Mouse (Mus musculus) activated CD4-positive, CD25-positive, alpha-beta regulatory T cell, adult 4 months (primary cell): Measurements from ENCODE around the gene Raph1. TPM values are rescaled to one million over a fixed set of nuclear protein-coding genes. Genes with fewer than 3 reads are reported as not detected.
"Not testable (repeated sequence)": the region's sequence is repeated elsewhere in the genome, so short reads cannot be mapped to it uniquely, and the experiment has no call there.

Experiments
- ATAC-seq: one replicate; pipeline ENCODE4 v1.8.0; 2017
- polyA plus RNA-seq, 2 experiments: library from polyadenylated mRNA; unstranded; fragments of 100-300 nt; shearing (Covaris generic); gene quantifications; one replicate each; pipeline ENCODE4 v1.2.1; 2017

Raph1 gene
- polyA plus RNA-seq, 2 experiments from 2014 or later = 4.1 to 6.8 TPM

DNA sequence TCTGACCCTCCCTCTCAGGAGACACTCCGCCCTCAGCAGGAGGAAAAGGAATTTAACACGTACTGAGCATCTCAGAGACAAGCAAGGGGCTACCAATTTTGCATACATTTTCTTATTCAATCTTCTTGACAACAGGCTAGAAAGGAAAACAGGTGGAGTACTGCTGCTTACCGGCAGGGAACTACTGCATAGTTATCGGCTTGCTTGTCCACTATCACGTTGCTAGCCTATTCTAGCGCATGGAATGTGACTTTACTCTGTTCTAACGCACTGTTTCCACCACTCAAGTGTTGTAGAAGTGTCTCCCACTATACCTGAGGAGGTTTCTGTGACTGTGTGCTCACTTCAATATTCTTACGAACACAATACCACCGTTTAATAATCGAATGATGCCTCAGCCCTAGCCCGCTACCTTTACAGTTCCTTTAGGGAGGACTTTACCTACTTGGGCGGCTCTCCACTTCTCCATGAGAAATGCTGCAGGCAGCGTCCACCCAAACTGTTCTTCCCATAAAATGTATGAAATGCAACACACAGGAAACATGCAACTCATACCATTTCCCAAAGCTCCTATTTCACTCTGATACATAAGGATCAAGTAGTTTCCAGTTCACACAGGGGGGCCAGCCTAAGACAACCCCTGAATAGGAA lies 1.5 kb downstream of the Raph1 start:
- peak; percentile 36 for ATAC-seq

DNA sequence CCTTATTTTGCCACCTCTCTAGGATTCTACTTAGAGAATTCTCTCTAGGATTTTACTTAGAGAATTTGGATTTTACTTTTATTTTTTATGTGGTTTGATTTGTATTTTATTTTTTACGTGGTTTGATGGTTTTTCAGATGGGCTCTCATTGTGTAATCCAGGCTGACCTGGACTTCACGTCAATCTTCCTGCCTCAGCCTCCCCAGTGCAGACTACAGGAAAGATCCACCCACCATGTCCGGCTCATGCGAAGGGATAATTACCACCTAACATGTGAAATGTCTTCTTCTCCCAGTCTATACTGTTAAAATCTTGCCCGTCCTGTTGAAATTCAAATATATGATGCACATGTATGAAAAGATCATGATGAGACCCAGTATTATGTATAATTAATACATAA lies 2.2 kb downstream of the Raph1 start:
- no peak for ATAC-seq

GRCm38 (mm10) chr1:60563021-60563420 lies 3.9 kb downstream of the Raph1 start:
- ATAC-seq = no peak

GRCm38 (mm10) chr1:60543681-60544080 lies 23.2 kb downstream of the Raph1 start:
- ATAC-seq = no peak

DNA sequence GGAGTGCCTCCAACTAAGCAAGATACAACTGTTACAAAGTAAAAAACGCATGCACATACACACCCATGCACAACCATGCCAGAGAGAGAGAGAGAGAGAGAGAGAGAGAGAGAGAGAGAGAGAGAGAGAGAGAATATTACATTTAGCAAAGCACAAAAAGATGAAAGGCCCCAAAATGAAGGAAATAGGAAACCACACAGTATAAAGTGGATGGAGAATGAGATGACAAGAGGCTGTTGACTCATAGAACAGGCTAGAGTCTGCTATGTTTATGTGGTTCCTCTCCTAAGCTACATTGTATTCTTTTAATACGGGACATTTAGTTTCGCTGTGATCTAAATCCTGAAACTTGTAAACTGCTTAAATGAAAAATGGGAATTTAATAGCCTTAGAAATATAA lies 27.6 kb downstream of the Raph1 start:
- peak; percentile 78 for ATAC-seq

GRCm38 (mm10) chr1:60534932-60535331 lies 32.0 kb downstream of the Raph1 start:
- no peak for ATAC-seq

GRCm38 (mm10) chr1:60530636-60531035 lies 36.3 kb downstream of the Raph1 start:
- ATAC-seq = peak; percentile 36

DNA sequence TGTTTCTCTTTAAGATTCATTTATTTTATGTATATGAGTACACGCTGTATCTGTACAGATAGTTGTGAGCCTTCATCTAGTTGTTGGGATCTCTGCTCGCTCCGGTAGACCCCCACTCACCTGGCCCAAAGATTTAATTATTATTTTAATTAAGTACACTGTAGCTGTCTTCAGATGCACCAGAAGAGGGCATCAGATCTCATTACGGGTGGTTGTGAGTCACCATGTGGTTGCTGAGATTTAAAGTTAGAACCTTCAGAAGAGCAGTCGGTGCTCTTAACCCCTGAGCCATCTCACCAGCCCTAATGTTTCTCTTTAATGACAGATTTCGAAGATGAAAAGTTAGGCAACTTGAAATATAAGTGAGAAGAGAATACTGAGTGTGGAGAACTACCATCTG lies 36.8 kb downstream of the Raph1 start:
- ATAC-seq = peak; percentile 40

DNA sequence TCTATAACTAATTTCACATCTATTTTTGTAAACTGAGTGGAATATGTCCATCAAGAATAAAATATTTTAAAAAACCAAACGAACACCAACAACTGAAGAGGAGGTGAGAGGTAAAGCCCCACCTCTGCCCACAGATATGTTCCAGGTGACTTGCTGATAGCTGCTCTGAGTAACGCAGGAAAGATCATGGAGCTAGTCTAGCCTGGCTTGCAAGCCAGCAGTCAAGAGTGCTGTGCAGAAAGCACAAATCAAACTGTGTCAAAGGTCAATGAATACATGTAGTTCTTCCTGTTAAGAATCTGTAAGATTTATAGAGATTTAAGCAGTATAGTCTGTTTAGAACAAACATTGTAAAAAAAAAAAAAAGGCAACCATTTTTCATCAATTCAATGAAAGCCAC lies 56.3 kb downstream of the Raph1 start:
- no peak for ATAC-seq

- ATAC-seq = no peak
These were observed 63.4 kb downstream of the Raph1 start for GRCm38 (mm10) chr1:60503456-60503855.

DNA sequence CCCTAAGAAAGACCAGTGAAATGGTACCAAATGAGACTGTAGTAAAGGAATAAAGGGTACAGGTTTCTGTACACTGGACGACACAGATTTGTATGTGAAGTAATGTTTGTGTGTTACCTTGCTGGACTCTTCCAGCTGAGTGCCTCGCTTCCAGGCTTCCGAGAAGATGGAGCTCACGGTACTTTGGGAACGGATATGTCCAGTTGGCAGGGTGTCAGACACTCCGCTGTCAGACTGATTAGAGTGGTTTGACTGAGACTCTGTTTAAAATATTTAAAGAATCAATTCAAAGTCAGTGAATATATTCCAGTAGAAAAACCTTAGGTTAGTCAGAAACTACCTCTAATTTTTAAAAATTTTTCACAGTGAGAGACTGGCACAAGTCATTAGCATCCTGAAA lies 73.5 kb downstream of the Raph1 start:
- ATAC-seq = no peak

GRCm38 (mm10) chr1:60492404-60492803 lies 74.5 kb downstream of the Raph1 start:
- no peak for ATAC-seq

DNA sequence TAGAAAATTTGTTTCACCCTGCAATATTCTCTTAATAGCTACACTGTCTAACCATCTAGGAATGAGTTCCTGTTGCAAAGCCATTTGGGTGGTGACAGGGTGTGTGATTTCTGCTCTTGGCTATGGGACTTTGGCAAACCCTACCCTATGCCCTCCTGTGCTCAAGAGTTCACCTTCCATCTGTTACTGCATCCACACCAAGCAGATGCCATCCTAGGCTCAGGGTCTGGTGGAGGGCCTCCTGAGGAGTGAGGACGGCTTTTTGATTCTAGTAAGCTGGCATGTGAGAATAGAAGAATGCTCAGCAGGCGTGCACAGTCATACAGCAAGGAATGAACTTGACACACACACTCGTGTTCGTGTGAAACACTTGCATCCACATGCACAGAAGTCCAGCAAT lies 76.4 kb downstream of the Raph1 start:
- ATAC-seq = no peak

DNA sequence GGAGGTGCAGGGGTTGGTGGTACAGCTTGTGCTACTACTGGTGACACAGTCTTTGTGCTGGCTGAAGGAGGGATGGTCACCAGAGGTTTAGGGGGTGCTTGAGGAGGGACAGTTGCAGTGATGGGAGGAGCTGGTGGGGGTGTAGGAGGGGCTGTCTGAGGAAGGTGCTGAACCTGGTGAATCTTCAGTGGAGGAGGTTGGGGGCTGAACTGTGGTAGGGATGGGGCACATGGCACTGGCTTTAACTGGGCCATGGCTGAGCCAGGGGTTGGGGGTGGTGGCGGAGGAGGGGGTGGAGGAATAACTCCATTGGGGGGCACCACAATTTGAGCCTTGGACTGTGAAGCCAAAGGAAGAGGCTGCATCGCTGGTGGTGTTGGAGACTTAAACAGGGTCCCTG lies 77.2 kb downstream of the Raph1 start:
- no peak for ATAC-seq

GRCm38 (mm10) chr1:60488635-60489034 lies 78.3 kb downstream of the Raph1 start:
- no peak for ATAC-seq

DNA sequence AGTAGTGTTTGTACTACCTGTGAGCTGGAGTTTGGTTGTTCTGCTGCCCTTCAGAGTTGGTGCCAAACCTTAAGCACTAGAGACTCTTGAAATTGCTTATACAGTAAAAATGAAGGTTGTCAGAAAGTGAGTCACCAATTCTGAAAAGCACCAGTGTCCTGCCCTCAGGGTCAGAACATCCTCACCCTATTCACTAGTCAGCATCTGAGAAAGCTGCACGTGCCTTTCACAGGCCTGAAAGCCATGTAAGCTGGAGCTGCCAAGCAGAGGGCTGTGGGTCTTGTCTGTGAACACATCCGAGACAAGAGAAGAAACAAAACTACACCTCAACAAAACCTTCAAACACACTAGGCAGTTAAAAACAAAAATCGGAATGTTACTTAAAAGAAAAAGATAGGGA lies 81.3 kb downstream of the Raph1 start:
- no peak for ATAC-seq

DNA sequence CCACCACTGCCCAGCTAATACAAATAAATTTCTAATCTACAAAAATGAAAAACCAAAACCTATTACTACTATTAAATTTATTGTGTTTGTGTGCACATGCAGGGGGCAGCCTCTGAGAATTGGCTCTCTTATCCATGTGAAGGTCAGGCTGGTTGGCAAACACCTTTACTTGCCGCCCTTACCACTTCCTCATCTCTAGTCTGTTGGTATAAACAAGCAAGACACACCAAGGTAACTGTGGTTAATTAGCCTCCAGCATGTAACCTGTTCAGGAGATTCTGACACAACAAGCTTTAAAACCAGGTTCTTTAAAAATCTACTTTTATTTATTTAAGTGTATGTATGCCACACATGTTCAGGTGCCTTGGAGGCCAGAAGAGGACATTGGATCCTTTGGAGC lies 84.0 kb downstream of the Raph1 start:
- ATAC-seq = peak; percentile 97

- no peak for ATAC-seq
These were observed 85.3 kb downstream of the Raph1 start for GRCm38 (mm10) chr1:60481561-60481960.

GRCm38 (mm10) chr1:60470541-60470940 lies 96.4 kb downstream of the Raph1 start:
- no peak for ATAC-seq

DNA sequence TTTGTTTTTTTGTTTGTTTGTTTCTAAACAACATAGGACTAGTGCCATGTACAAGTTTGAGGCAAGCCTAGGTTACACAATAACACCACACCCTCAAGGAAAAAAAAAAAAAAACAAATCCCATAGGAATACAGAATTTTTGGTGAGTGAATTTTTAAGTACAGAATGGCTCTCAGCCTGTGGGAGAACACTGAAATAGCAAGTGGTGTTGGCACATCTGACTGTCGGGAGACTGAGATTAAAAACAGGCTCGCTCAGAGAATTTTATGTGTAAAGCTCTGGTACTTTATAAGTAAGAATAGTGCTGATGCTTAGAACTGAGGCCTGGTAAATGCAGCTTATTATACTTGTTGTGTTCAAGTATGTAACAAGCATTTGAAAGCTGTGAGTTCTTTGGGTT lies 97.4 kb downstream of the Raph1 start:
- no peak for ATAC-seq

DNA sequence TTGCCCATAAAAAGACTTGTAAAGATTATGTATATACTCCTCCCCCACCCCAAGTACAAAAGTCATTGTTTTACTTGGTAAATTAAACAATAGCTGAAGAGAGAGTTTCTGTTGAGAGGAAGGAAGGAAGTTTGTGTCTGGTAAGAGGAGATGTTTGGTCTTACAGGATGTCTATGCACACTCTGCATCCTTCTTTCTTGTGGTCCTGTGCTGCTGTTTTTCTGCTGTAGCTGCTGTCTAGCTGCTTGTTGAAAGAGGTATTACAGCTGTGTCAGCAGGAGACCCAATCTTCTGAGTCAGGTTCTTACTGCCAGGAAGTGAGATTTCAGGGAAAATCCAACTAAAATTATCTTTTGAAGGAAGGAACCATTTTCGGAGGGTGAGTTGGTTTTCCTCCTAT lies 106.3 kb downstream of the Raph1 start:
- peak; percentile 71 for ATAC-seq

DNA sequence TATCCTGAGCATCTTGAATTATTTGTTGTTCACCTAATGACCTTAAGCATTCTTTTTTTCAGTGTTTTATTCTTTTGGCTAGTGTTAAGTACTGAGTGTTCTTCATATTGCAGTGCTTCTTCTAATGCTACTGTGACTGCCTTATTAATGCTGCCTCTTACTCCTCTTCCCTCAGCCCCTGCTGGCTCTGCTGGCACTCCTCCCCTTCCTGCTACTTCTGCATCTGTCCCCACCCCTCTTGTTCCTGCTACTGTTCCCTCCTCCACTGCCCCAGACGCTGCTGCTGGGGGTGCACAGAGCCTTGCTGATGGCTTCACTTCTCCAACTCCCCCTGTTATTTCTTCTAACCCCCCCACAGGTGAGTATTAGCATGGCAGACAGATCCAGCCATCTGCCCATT lies 117.0 kb downstream of the Raph1 start:
- no peak for ATAC-seq

DNA sequence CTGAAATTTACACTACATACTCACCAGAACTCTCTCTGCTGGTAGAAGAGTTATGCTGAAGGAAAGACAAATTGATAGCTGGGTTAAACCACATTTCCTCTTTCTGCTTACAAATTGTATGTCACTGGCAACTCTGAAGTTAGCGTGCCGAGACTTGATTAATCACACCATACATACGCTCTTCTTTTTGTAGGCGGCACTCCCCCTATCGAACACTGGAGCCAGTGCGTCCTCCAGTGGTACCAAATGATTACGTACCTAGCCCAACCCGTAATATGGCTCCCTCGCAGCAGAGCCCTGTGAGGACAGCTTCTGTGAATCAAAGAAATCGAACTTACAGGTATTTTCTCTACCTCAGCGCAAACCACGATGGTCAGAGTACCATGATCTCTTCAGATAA lies 119.8 kb downstream of the Raph1 start:
- peak; percentile 86 for ATAC-seq

GRCm38 (mm10) chr1:60441438-60441837 lies 125.5 kb downstream of the Raph1 start:
- not testable (repeated sequence) for ATAC-seq

DNA sequence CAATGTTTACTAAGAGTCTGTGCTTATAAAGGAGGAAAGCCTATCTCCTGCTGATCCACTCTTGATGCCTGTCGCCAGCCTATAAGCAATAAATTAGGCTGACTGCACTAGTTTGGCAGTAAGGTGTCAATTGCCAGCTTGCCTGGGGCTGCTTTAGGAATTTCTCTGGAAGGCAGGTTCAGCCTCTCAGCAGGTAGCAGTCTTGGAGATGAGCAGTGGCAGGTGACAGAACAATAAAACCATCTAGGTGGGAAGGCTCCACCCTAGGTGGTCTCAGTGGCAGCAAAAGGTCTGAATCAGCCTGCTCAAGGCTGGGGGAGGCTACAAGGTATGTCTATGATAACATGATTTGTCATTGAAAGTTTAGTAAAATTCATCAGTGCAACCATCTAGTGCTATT lies 134.4 kb downstream of the Raph1 start:
- ATAC-seq = no peak
